Mouse (Mus musculus) G1E-ER4 (cell line): ENCODE results near the gene Aqp3. TPM values are rescaled to one million over a fixed set of nuclear protein-coding genes. Genes with fewer than 3 reads are reported as not detected.

Experiments
- GATA1 ChIP-seq: IDR thresholded peaks from one replicate; pipeline ENCODE4 v1.8.0; 2012; ENCODE audit warnings: low read length, inconsistent platforms
- polyA plus RNA-seq: library from polyadenylated mRNA; stranded (reverse); fragments of >175 nt; gene quantifications from 2 replicates; pipeline ENCODE4 v1.2.3, GENCODE M21; 2012

Gene Aqp3
- polyA plus RNA-seq, 1 experiment = 2.9 TPM

GRCm38 (mm10) chr4:41087459-41088298 lies 10.3 kb downstream of the Aqp3 start:
- peak; percentile 78 for TF ChIP-seq GATA1

GRCm38 (mm10) chr4:41086947-41087346 lies 11.0 kb downstream of the Aqp3 start:
- TF ChIP-seq GATA1 = no peak

- TF ChIP-seq GATA1 = no peak
Observed at GRCm38 (mm10) chr4:41084819-41085218, 13.2 kb downstream of the Aqp3 start.

- no peak for TF ChIP-seq GATA1
Observed at GRCm38 (mm10) chr4:41081733-41082132, 16.2 kb downstream of the Aqp3 start.

- TF ChIP-seq GATA1 = no peak
Observed at GRCm38 (mm10) chr4:41078726-41079125, 19.3 kb downstream of the Aqp3 start.

GRCm38 (mm10) chr4:41074461-41074860 lies 23.5 kb downstream of the Aqp3 start:
- no peak for TF ChIP-seq GATA1

- no peak for TF ChIP-seq GATA1
Observed at GRCm38 (mm10) chr4:41073008-41073817, 24.8 kb downstream of the Aqp3 start.

GRCm38 (mm10) chr4:41071500-41072429 lies 26.2 kb downstream of the Aqp3 start:
- no peak for TF ChIP-seq GATA1

- no peak for TF ChIP-seq GATA1
Observed at GRCm38 (mm10) chr4:41065196-41065595, 32.8 kb downstream of the Aqp3 start.

GRCm38 (mm10) chr4:41063894-41064673 lies 33.9 kb downstream of the Aqp3 start:
- no peak for TF ChIP-seq GATA1

GRCm38 (mm10) chr4:41063351-41063750 lies 34.6 kb downstream of the Aqp3 start:
- no peak for TF ChIP-seq GATA1

GRCm38 (mm10) chr4:41057361-41057760 lies 40.6 kb downstream of the Aqp3 start:
- TF ChIP-seq GATA1 = no peak

- no peak for TF ChIP-seq GATA1
Observed at GRCm38 (mm10) chr4:41056742-41057332, 41.1 kb downstream of the Aqp3 start.

- no peak for TF ChIP-seq GATA1
Observed at GRCm38 (mm10) chr4:41056253-41056652, 41.7 kb downstream of the Aqp3 start.
